Mouse (Mus musculus) neural tube, embryonic 14.5 days (tissue): ENCODE results near the gene Prickle1. TPM values are rescaled to one million over a fixed set of nuclear protein-coding genes. Genes with fewer than 3 reads are reported as not detected.

Source experiments
- ATAC-seq: fragments of 200-750 bp; cut with Nextera tagmentation; 2 replicates; pipeline ENCODE4 v1.8.0; 2017; ENCODE audit warnings: low read depth, mild to moderate bottlenecking, moderate TSS enrichment, moderate library complexity
- H3K27ac ChIP-seq: fragments of 300-500 bp; sonication (generic); 2 replicates; pipeline ENCODE4 v1.5.1; 2014; ENCODE audit warnings: low read depth, mild to moderate bottlenecking, control low read depth, low read length, moderate library complexity, mixed read lengths
- H3K27me3 ChIP-seq: fragments of 300-500 bp; sonication (generic); 2 replicates; pipeline ENCODE4 v1.6.1; 2014; ENCODE audit warnings: low read length; ENCODE audit not compliant: control insufficient read depth, insufficient read depth
- H3K36me3 ChIP-seq: fragments of 300-500 bp; sonication (generic); 2 replicates; pipeline ENCODE4 v1.6.1; 2014; ENCODE audit warnings: low read length, mixed read lengths; ENCODE audit not compliant: control insufficient read depth, insufficient read depth
- H3K4me1 ChIP-seq: fragments of 300-500 bp; sonication (generic); 2 replicates; pipeline ENCODE4 v1.6.1; 2014; ENCODE audit warnings: low read length; ENCODE audit not compliant: control insufficient read depth, insufficient read depth
- H3K4me2 ChIP-seq: fragments of 300-500 bp; sonication (generic); 2 replicates; pipeline ENCODE4 v1.6.1; 2014; ENCODE audit warnings: mild to moderate bottlenecking, low read depth, low read length, control low read depth
- H3K4me3 ChIP-seq: fragments of 300-500 bp; sonication (generic); 2 replicates; pipeline ENCODE4 v1.5.1; 2014; ENCODE audit warnings: low read depth, low read length, control low read depth, mixed read lengths
- H3K9ac ChIP-seq: fragments of 300-500 bp; sonication (generic); replicated peaks from 2 replicates; pipeline ENCODE4 v1.6.1; 2014; ENCODE audit warnings: low read depth, mild to moderate bottlenecking, control low read depth, low read length, mixed read lengths
- H3K9me3 ChIP-seq: fragments of 300-500 bp; sonication (generic); 2 replicates; pipeline ENCODE4 v1.6.1; 2016; ENCODE audit warnings: low read length; ENCODE audit not compliant: control insufficient read depth
- WGBS: fragments of 180-500 bp; shearing (Covaris S2); extraction: QIAGEN DNeasy Blood & Tissue Kit; methylation state at CpG from one replicate; pipeline ENCODE4 v1.1.7; 2014; 5-methylcytosine and 5-hydroxymethylcytosine counted together
- polyA plus RNA-seq: library from polyadenylated mRNA; unstranded; fragments of >200 nt; fragmentation: Nextera tagmentation; extraction: Ambion mirVana; gene quantifications from 2 replicates; pipeline ENCODE4 v1.2.1, GENCODE M21; 2014

Gene Prickle1
- polyA plus RNA-seq, 1 experiment from 2014 or later = 26.9 TPM

DNA sequence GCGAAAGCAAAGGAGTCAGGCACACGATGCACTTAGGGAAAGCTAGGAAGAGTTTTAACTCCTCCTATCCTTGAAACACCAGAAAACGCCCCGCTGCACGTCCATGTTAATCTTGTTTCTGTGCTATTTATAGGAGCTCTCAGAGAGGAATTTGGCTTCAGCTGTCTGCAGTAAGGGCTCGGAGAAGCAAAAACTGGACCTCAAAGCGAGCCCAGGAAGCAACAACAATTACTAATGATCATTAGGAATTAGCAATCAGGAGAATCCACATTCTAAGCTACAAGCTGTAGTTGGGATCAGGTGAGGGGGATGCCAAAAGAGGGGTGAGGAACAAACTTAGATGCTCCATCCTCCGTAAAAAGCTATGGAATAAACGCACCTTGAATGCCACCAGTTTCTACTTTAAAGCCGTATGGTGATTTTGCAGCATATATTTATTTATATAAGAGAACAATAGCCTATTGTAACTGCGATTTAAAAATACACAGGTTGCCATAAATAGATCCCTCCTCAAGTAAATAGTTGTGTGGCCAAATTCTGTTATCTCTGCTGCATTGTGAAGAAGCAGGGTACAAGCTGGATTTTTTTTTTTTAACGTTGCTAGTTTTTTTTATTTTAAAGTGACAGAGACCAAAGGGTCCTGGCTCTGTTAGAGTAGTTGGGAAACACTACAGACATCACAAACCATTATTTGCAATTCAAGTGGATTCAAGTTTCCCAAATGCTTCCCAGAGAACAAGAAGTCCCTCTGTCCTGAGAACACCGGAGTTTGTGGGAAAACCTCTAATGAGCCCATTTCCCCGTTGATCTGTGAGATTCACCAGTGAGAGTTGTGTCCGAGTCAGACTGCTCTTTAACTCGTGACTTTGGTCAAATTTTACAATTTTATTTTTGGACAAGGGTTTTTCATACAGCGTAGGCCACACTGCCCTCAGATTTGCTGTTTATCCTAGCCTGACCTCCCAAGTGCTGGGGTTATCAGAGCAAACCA is 75.6 kb downstream of the Prickle1 start:
- Histone ChIP-seq H3K4me1 (peaks cover 15% of the 10 kb centered on the region), H3K9ac (peak overlapping the region; percentile 67; the same call in 1 of the 2 replicates), H3K9me3 (no peaks in the 10 kb centered on the region), H3K27ac (no peak overlapping the region), H3K4me2 (peak overlapping the region; percentile 95), H3K4me3 (peak overlapping the region; percentile 72), H3K27me3 (peaks cover 3% of the 10 kb centered on the region; the same call in 1 of the 2 replicates), H3K36me3 (no peaks in the 10 kb centered on the region)
- ATAC-seq = no peak
- WGBS = 8% methylated on average over 17 of the region's 17 CpGs

DNA sequence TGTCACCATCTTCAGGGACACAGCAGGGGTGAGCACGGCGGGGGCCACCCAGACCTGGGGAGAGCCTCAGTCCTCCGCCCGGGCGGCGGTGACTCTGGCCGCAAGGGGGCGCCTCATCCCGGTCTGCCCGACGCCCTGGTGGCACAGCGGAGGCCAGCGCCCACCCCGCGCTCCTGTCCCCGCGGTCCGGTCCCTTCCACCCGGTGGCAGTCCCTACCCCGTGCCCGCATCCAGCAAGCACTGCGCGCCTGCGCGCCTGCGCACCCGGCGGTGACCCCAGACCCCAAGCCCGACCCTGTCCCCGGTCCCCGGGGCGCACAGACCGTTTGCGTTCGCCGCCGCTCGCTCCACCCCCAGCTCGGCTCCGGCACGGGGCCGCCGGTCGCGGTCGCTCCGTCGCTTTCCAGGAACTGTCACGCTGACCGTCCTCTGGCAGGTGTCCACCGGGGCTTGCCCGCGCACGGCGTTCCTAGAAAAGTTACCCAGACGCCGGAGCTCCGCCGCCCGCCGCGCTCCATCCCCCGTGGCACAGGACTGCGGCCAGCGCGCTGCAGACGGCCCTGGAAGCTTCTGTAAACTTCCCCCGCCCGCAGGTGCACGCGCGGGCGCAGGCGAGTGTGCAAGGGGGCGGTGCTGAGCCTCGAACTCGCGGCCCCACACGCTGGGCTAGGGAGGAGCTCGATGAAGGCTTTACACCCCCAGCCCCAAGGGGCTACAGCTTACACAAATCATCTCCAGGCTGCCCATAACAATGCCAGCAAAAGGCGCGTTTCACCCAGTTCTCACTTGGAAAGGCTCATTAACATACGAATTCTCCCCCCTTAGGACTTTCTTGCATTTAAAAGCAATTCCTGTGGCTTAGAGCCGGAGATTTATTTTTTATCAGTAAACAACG is 76.5 kb downstream of the Prickle1 start:
- ATAC-seq = peak; percentile 90

DNA sequence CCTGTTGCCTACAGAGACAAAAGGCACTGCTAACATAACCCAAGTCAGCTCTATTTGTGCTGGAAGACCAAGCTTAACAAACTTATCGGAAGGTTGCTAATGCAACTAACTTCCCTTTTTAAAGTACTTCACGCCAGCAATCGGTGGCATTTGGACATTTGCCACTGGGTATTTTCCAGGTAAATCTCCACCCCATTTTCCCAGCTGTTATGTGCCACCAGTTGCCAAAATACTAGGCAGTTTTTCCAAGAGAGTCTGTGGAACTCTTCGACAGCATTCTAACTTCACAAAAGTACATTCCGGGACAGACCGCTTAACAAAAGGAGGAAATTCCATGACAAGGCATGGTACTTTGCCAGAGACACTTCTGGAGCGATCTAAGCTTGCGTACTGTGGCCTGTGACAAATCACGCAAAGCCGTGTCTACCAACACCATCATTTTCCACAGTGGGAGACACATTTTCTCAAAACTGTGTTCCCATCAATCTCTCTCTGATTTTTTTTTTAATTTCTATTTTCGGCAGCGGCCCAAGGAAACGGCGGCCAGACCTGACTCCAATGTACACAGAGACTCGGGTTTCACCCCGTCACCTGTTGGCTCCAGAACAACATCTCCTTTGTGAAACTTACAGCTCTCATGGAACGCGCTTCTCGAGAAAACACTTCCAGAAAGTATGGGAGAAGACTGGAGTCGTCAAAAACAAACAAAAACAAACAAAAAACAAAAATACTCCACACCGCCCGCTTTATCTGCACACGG is 77.4 kb downstream of the Prickle1 start:
- Histone ChIP-seq H3K4me3 (peak overlapping the region; percentile 72), H3K36me3 (no peaks in the 10 kb centered on the region), H3K27me3 (peaks cover 3% of the 10 kb centered on the region; the same call in 1 of the 2 replicates), H3K9ac (peak overlapping the region; percentile 67), H3K4me2 (peak overlapping the region; percentile 95), H3K4me1 (peaks cover 19% of the 10 kb centered on the region), H3K9me3 (no peaks in the 10 kb centered on the region), H3K27ac (no peak overlapping the region)
- ATAC-seq = no peak
- 3% methylated on average over 23 of the region's 23 CpGs for WGBS

More for the DNA sequence above, 76.5 kb downstream of the Prickle1 start:
- Histone ChIP-seq H3K4me1 (peaks cover 15% of the 10 kb centered on the region), H3K36me3 (no peaks in the 10 kb centered on the region), H3K27ac (peak overlapping the region; percentile 23), H3K27me3 (peaks cover 3% of the 10 kb centered on the region; the same call in 1 of the 2 replicates), H3K4me2 (peak overlapping the region; percentile 95), H3K4me3 (peak overlapping the region; percentile 72), H3K9me3 (no peaks in the 10 kb centered on the region), H3K9ac (peak overlapping the region; percentile 67)
- WGBS = under 1% methylated on average over 85 of the region's 85 CpGs

- Histone ChIP-seq H3K4me1 (peaks cover 24% of the 10 kb centered on the region), H3K27ac (no peak overlapping the region), H3K9ac (no peak overlapping the region), H3K4me3 (no peak overlapping the region), H3K36me3 (no peaks in the 10 kb centered on the region), H3K27me3 (peaks cover 3% of the 10 kb centered on the region; the same call in 1 of the 2 replicates), H3K9me3 (no peaks in the 10 kb centered on the region), H3K4me2 (no peak overlapping the region)
- WGBS = 64% methylated on average over 11 of the region's 11 CpGs
- ATAC-seq = no peak
Observed at GRCm38 (mm10) chr15:93517022-93517565, 78.6 kb downstream of the Prickle1 start.

DNA sequence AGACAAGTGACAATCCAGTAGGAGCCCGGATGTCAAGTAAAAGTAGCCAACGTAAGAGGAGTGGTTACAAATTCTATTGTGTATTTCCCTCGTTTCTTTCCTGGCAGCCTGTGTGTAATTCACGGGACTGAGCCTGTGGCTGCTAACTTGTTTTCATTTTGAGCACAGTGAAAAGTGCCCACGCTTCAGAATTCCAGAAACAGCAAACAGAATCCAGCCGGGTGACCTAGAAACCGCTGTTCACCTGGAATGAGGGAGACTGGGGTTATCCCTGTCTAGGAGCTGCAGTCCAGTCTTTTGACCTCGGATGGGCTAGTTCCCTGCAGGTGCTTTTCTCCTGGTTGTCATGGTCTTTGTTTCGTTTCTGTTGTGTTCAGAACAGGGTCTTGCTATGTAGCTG is 80.4 kb downstream of the Prickle1 start:
- Histone ChIP-seq H3K9ac (no peak overlapping the region), H3K4me3 (no peak overlapping the region), H3K4me1 (peaks cover 32% of the 10 kb centered on the region), H3K4me2 (no peak overlapping the region), H3K27me3 (peaks cover 3% of the 10 kb centered on the region; the same call in 1 of the 2 replicates), H3K9me3 (no peaks in the 10 kb centered on the region), H3K36me3 (no peaks in the 10 kb centered on the region), H3K27ac (no peak overlapping the region)
- ATAC-seq = no peak
- 46% methylated on average over 9 of the region's 9 CpGs for WGBS

DNA sequence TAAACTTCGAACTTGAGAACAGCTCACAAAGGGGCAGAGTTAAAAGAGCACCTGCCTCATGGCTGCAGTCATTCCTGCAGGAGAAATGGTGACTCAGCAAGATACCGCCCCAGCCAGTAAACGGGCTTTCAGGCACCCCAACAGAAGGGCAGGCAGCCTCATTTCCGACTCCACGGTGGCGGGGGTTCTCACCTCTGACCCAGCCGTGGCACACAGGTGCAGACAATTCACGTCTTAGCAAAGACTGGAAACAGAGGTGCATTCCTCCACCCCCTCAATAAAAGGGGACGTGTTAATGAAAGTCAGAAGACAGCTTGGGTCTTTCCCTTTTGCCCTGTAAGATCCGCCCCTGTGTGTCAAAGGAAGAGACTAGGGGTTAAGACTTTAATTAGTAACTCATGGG is 81.8 kb downstream of the Prickle1 start:
- peaks cover 26% of the 10 kb centered on the region for H3K4me1 ChIP-seq
- no peak overlapping the region for H3K4me2 ChIP-seq
- H3K9me3 ChIP-seq = no peaks in the 10 kb centered on the region
- no peak for ATAC-seq
- 4% methylated on average over 10 of the region's 10 CpGs for WGBS
- H3K4me3 ChIP-seq = no peak overlapping the region
- H3K36me3 ChIP-seq = no peaks in the 10 kb centered on the region
- H3K27me3 ChIP-seq = no peaks in the 10 kb centered on the region
- no peak overlapping the region for H3K27ac ChIP-seq
- H3K9ac ChIP-seq = no peak overlapping the region

DNA sequence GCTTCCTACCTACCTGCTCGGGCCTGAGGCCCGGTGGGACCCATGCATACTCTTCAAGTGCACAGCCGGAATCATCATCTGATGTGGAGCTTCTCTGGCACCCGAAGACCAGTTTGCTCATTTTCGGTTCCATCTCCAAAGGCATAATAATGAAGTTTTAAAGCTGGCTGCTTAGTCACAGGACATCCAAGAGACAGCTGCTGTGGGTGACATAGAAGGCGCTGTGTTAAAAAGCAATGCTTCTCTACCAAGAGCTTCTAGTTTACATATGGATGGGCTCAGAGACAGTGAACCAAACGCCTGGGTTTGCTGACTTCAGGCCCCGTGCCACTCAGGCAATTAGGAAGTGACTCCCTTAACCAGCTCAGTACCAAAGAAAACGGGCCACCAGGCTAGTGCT is 83.3 kb downstream of the Prickle1 start:
- H3K9me3 ChIP-seq = no peaks in the 10 kb centered on the region
- 23% methylated on average over 9 of the region's 9 CpGs for WGBS
- peaks cover 19% of the 10 kb centered on the region; the same call in 1 of the 2 replicates for H3K4me1 ChIP-seq
- H3K36me3 ChIP-seq = no peaks in the 10 kb centered on the region
- H3K27me3 ChIP-seq = no peaks in the 10 kb centered on the region
- H3K9ac ChIP-seq = no peak overlapping the region
- no peak overlapping the region for H3K4me2 ChIP-seq
- no peak for ATAC-seq
- no peak overlapping the region for H3K4me3 ChIP-seq
- H3K27ac ChIP-seq = no peak overlapping the region
